Mouse (Mus musculus) forebrain, postnatal 0 days (tissue): Measurements from ENCODE around the gene Bms1. TPM values are rescaled to one million over a fixed set of nuclear protein-coding genes. Genes with fewer than 3 reads are reported as not detected.

Experiments
- ATAC-seq: fragments of 200-750 bp; cut with Nextera tagmentation; 2 replicates; pipeline ENCODE4 v1.8.0; 2017; ENCODE audit warnings: mild to moderate bottlenecking, moderate library complexity
- DNase-seq: peaks from one replicate; pipeline ENCODE4 v3.0.0-alpha.2; 2015
- H3K27ac ChIP-seq: fragments of 300-500 bp; sonication (generic); 2 replicates; pipeline ENCODE4 v1.5.1; 2014; ENCODE audit warnings: low read depth, mild to moderate bottlenecking, antibody characterized with exemption, low read length, moderate library complexity, mixed read lengths
- H3K27me3 ChIP-seq: fragments of 300-500 bp; sonication (generic); 2 replicates; pipeline ENCODE4 v1.6.1; 2014; ENCODE audit warnings: mild to moderate bottlenecking, low read length, mixed read lengths; ENCODE audit not compliant: insufficient read depth
- H3K36me3 ChIP-seq: fragments of 300-500 bp; sonication (generic); 2 replicates; pipeline ENCODE4 v1.6.1; 2014; ENCODE audit warnings: mild to moderate bottlenecking, moderate library complexity; ENCODE audit not compliant: insufficient read depth
- H3K4me1 ChIP-seq: fragments of 300-500 bp; sonication (generic); 2 replicates; pipeline ENCODE4 v1.6.1; 2014; ENCODE audit warnings: antibody characterized with exemption; ENCODE audit not compliant: insufficient read depth
- H3K4me2 ChIP-seq: fragments of 300-500 bp; sonication (generic); 2 replicates; pipeline ENCODE4 v1.6.1; 2014; ENCODE audit warnings: low read depth, mild to moderate bottlenecking, moderate library complexity
- H3K4me3 ChIP-seq: fragments of 300-500 bp; sonication (generic); 2 replicates; pipeline ENCODE4 v1.5.1; 2014; ENCODE audit warnings: low read depth, low read length, mixed read lengths
- H3K9ac ChIP-seq: fragments of 300-500 bp; sonication (generic); 2 replicates; pipeline ENCODE4 v1.6.1; 2014; ENCODE audit warnings: mild to moderate bottlenecking
- H3K9me3 ChIP-seq: fragments of 300-500 bp; sonication (generic); 2 replicates; pipeline ENCODE4 v1.6.1; 2016; ENCODE audit warnings: low read length
- CTCF ChIP-seq: sonication (generic); IDR thresholded peaks from 2 replicates; pipeline ENCODE4 v1.5.1; 2016; ENCODE audit warnings: antibody characterized with exemption, control low read depth, low read depth
- WGBS: fragments of 180-500 bp; shearing (Covaris S2); extraction: QIAGEN DNeasy Blood & Tissue Kit; methylation state at CpG from one replicate; pipeline ENCODE4 v1.1.7; 2014; 5-methylcytosine and 5-hydroxymethylcytosine counted together
- polyA plus RNA-seq: library from polyadenylated mRNA; unstranded; fragments of >200 nt; fragmentation: Nextera tagmentation; extraction: Ambion mirVana; gene quantifications from 2 replicates; pipeline ENCODE4 v1.2.1, GENCODE M21; 2015
- total RNA-seq: library from RNA; depleted of rRNA; stranded (reverse); fragments of >200 nt; gene quantifications from 2 replicates; pipeline ENCODE4 v1.2.3, GENCODE M21; 2014

Bms1 gene
- total and polyA plus RNA-seq, 2 experiments from 2014 or later, result 10.5 to 38.7 TPM

GRCm38 (mm10) chr6:118426666-118427065 is 7.4 kb upstream of the Bms1 start:
- Histone ChIP-seq H3K4me2 (no peak overlapping the region), H3K36me3 (peaks cover 34% of the 10 kb centered on the region), H3K9me3 (peaks cover 5% of the 10 kb centered on the region; the same call in 1 of the 2 replicates), H3K27ac (no peak overlapping the region), H3K4me3 (no peak overlapping the region), H3K9ac (no peak overlapping the region), H3K27me3 (no peaks in the 10 kb centered on the region), H3K4me1 (no peaks in the 10 kb centered on the region)
- DNase-seq, result no peak
- TF ChIP-seq CTCF, result no peak
- WGBS, result 90% methylated on average over 1 of the region's 1 CpGs
- ATAC-seq, result no peak

DNA sequence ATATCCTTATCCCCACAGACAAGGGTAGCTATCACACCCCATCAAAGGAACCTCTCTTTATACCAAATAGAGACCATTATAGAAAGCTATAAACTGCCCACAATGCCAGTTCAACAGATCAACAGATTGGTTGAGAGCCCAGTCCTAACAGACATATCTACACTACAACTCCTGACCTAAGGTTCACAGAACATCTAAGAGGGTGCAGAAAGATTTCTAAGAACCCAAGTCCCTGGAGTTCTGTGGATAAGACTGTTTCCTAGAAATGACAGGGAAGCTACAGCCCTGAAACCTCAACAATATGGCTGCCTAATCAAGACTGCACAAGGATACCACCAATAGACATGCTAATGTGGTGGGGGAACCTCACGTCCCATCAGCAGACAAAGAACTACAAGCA is 8.8 kb downstream of the Bms1 start:
- no peak overlapping the region for H3K4me2 ChIP-seq
- H3K27ac ChIP-seq, result no peak overlapping the region
- DNase-seq (no peak), ATAC-seq (no peak)
- H3K4me1 ChIP-seq, result no peaks in the 10 kb centered on the region
- H3K27me3 ChIP-seq, result no peaks in the 10 kb centered on the region
- H3K36me3 ChIP-seq, result peaks cover 79% of the 10 kb centered on the region
- no peaks in the 10 kb centered on the region for H3K9me3 ChIP-seq
- no peak overlapping the region for H3K4me3 ChIP-seq
- 79% methylated on average over 1 of the region's 1 CpGs for WGBS
- TF ChIP-seq CTCF, result no peak
- no peak overlapping the region for H3K9ac ChIP-seq

GRCm38 (mm10) chr6:118408510-118408909 is 10.8 kb downstream of the Bms1 start:
- H3K27me3 ChIP-seq, result no peaks in the 10 kb centered on the region
- TF ChIP-seq CTCF, result no peak
- H3K4me1 ChIP-seq, result no peaks in the 10 kb centered on the region
- ATAC-seq (no peak), DNase-seq (no peak)
- peaks cover 80% of the 10 kb centered on the region for H3K36me3 ChIP-seq
- H3K4me3 ChIP-seq, result no peak overlapping the region
- no peak overlapping the region for H3K9ac ChIP-seq
- H3K4me2 ChIP-seq, result no peak overlapping the region
- WGBS, result 95% methylated on average over 5 of the region's 5 CpGs
- H3K9me3 ChIP-seq, result no peaks in the 10 kb centered on the region
- no peak overlapping the region for H3K27ac ChIP-seq

- Histone ChIP-seq H3K36me3 (peaks cover 71% of the 10 kb centered on the region), H3K27ac (no peak overlapping the region), H3K9me3 (no peaks in the 10 kb centered on the region), H3K4me1 (no peaks in the 10 kb centered on the region), H3K4me2 (no peak overlapping the region), H3K9ac (no peak overlapping the region), H3K27me3 (no peaks in the 10 kb centered on the region), H3K4me3 (no peak overlapping the region)
- no peak for TF ChIP-seq CTCF
- DNase-seq (no peak), ATAC-seq (no peak)
- WGBS, result 63% methylated on average over 4 of the region's 4 CpGs
Measured at GRCm38 (mm10) chr6:118406421-118406820, 12.9 kb downstream of the Bms1 start.

- no peak for DNase-seq
- Histone ChIP-seq H3K9ac (no peak overlapping the region), H3K4me1 (no peaks in the 10 kb centered on the region), H3K27ac (no peak overlapping the region), H3K9me3 (no peaks in the 10 kb centered on the region), H3K27me3 (no peaks in the 10 kb centered on the region), H3K4me3 (no peak overlapping the region), H3K4me2 (no peak overlapping the region), H3K36me3 (peaks cover 75% of the 10 kb centered on the region)
- no peak for TF ChIP-seq CTCF
- ATAC-seq, result no peak
Measured at GRCm38 (mm10) chr6:118390746-118391145, 28.5 kb downstream of the Bms1 start.

GRCm38 (mm10) chr6:118385962-118386361 is 33.3 kb downstream of the Bms1 start:
- Histone ChIP-seq H3K4me1 (no peaks in the 10 kb centered on the region), H3K9ac (no peak overlapping the region), H3K27ac (no peak overlapping the region), H3K36me3 (peaks cover 60% of the 10 kb centered on the region), H3K27me3 (no peaks in the 10 kb centered on the region), H3K4me3 (no peak overlapping the region), H3K9me3 (no peaks in the 10 kb centered on the region), H3K4me2 (no peak overlapping the region)
- 87% methylated on average over 3 of the region's 3 CpGs for WGBS
- TF ChIP-seq CTCF, result peak; percentile 34; the same call in 1 of the 2 replicates
- DNase-seq (no peak), ATAC-seq (no peak)

DNA sequence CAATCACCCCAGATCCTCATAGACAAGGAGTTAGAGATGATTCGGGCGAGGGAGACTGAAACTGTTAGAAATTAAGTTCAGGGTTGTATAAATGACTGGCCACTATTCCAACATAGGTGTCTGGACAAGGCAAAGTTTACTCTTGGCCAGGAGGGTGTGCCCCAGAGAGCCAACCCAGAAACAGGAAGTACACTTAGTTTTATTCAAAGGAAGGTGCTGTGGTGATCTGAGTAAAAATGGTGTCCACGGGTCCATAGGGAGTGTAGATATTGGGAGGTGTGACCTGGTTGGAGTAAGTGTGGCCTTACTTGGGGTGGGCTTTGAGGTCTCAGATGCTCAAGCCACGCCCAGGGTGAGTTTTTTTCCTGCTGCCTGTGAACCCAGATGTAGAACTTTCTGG is 38.0 kb downstream of the Bms1 start:
- DNase-seq (no peak), ATAC-seq (no peak)
- H3K4me3 ChIP-seq, result no peak overlapping the region
- H3K9me3 ChIP-seq, result no peaks in the 10 kb centered on the region
- no peak overlapping the region for H3K4me2 ChIP-seq
- peaks cover 32% of the 10 kb centered on the region for H3K36me3 ChIP-seq
- no peak overlapping the region for H3K27ac ChIP-seq
- no peak overlapping the region for H3K9ac ChIP-seq
- no peaks in the 10 kb centered on the region for H3K27me3 ChIP-seq
- WGBS, result 81% methylated on average over 4 of the region's 4 CpGs
- TF ChIP-seq CTCF, result no peak
- H3K4me1 ChIP-seq, result no peaks in the 10 kb centered on the region

GRCm38 (mm10) chr6:118380630-118381029 is 38.6 kb downstream of the Bms1 start:
- no peaks in the 10 kb centered on the region for H3K9me3 ChIP-seq
- no peak overlapping the region for H3K27ac ChIP-seq
- peaks cover 28% of the 10 kb centered on the region for H3K36me3 ChIP-seq
- WGBS, result 71% methylated on average over 3 of the region's 3 CpGs
- DNase-seq, result no peak
- no peaks in the 10 kb centered on the region for H3K4me1 ChIP-seq
- H3K9ac ChIP-seq, result no peak overlapping the region
- no peak for TF ChIP-seq CTCF
- no peak overlapping the region for H3K4me3 ChIP-seq
- no peaks in the 10 kb centered on the region for H3K27me3 ChIP-seq
- no peak for ATAC-seq
- no peak overlapping the region for H3K4me2 ChIP-seq
